Mouse (Mus musculus): ENCODE results near the gene Mprip.

GRCm38 (mm10) chr11:59760796-59761195 lies 99.7 kb downstream of the Mprip start:
- TF ChIP-seq POLR2A (IDR thresholded peaks at IDR 0.05; ENCODE audit: insufficient read depth, low read depth, low read length) (no peak), CTCF (IDR thresholded peaks at IDR 0.05; ENCODE audit: insufficient read depth, low read depth, low read length) (no peak)
